Mouse (Mus musculus): ENCODE measurements around the gene Zfp217. TPM values are rescaled to one million over a fixed set of nuclear protein-coding genes. Genes with fewer than 3 reads are reported as not detected.
"Not testable (repeated sequence)": the region's sequence is repeated elsewhere in the genome, so short reads cannot be mapped to it uniquely, and the experiment has no call there.

Zfp217 gene
- total and polyA plus RNA-seq, 2 experiments from 2014 or later, result 0.44 to 3.8 TPM

DNA sequence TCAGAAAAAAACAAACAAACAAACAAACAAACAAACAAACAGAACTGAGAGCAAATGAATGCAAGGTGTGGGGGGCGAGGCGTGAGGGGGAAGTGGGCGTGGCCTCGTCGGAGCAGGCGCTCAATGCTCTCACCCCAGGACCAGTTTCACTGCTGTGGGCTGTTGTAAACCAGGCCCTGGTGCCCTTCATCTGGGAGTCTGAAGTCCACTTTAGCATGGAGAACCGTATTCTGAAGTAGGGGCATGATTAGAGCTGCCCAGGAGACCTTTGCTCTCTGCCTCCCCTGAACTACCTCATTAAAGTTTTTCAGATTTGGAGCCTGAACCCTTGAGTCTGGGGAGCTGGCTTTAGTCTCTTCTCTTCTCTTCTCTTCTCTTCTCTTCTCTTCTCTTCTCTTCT, 40.8 kb upstream of the Zfp217 start:
- 96% methylated on average over 7 of the region's 7 CpGs for WGBS

DNA sequence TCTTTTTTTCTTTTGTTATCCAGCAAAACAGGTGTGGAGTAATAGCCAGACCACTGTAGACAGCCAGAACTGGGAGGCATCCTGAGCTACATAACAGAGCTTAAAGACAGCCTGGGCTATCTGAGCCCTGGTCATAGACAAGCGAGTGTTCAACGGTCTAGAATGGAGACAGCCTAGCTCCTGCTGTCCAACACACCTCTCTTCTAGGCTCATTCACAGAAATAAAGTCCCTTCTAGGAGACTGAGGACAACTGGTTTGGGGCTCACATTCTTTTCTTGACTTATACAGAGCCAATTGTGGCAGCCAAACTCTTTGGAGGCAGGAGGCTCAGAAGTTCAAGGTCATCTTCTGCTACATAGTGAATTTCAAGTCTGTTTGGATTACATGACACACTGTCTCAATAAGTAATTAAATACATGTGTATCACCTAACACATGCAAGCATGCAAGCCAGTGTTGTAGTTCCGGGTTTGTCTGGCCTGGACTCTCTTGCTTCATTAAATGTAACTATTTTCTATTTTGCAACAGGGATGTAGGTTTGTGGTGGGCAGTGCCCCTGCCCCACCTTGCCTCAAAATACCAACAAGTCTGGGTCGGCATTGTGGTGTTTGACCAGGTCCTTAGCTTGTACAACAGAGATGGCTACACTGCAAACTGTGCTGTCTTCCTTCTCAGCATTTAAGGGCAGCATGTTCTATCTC, 37.4 kb upstream of the Zfp217 start:
- no peak for TF ChIP-seq CTCF (IDR thresholded peaks at IDR 0.05)
- ATAC-seq (ENCODE audit: low FRiP score) (no peak), DNase-seq (ENCODE audit: low spot score) (no peak)
- H3K4me2 ChIP-seq (ENCODE audit: low read depth, low read length, poor library complexity, severe bottlenecking), result peak overlapping the region; percentile 61
- peak overlapping the region; percentile 39 for H3K4me3 ChIP-seq (ENCODE audit: low read depth, low read length)
- H3K9me3 ChIP-seq (ENCODE audit: low read length), result no peaks in the 10 kb centered on the region
- H3K36me3 ChIP-seq (ENCODE audit: insufficient read depth, low read length), result no peaks in the 10 kb centered on the region
- 0 out of 2 replicates have a peak overlapping the region, but pooled peaks have one; percentile 9 for H3K27ac ChIP-seq (ENCODE audit: low read depth, low read length)
- H3K4me1 ChIP-seq (ENCODE audit: insufficient read depth, low read length), result no peaks in the 10 kb centered on the region
- H3K9ac ChIP-seq (replicated peaks; ENCODE audit: low read length, poor library complexity, severe bottlenecking), result no peak overlapping the region
- 79% methylated on average over 4 of the region's 4 CpGs for WGBS
- no peaks in the 10 kb centered on the region for H3K27me3 ChIP-seq (ENCODE audit: insufficient read depth, low read length)

More for the DNA sequence above, 40.8 kb upstream of the Zfp217 start:
- H3K36me3 ChIP-seq (ENCODE audit: insufficient read depth, low read length), result no peaks in the 10 kb centered on the region
- no peak overlapping the region for H3K27ac ChIP-seq (ENCODE audit: low read depth, low read length)
- no peak overlapping the region for H3K4me2 ChIP-seq (ENCODE audit: low read depth, low read length, poor library complexity, severe bottlenecking)
- H3K27me3 ChIP-seq (ENCODE audit: insufficient read depth, low read length), result no peaks in the 10 kb centered on the region
- no peak for TF ChIP-seq CTCF (IDR thresholded peaks at IDR 0.05)
- no peak overlapping the region for H3K9ac ChIP-seq (replicated peaks; ENCODE audit: low read length, poor library complexity, severe bottlenecking)
- no peaks in the 10 kb centered on the region; the same call in 1 of the 2 replicates for H3K4me1 ChIP-seq (ENCODE audit: insufficient read depth, low read length)
- no peak overlapping the region for H3K4me3 ChIP-seq (ENCODE audit: low read depth, low read length)
- DNase-seq (ENCODE audit: low spot score), result no peak
- H3K9me3 ChIP-seq (ENCODE audit: low read length), result no peaks in the 10 kb centered on the region
- ATAC-seq (ENCODE audit: low FRiP score), result no peak

DNA sequence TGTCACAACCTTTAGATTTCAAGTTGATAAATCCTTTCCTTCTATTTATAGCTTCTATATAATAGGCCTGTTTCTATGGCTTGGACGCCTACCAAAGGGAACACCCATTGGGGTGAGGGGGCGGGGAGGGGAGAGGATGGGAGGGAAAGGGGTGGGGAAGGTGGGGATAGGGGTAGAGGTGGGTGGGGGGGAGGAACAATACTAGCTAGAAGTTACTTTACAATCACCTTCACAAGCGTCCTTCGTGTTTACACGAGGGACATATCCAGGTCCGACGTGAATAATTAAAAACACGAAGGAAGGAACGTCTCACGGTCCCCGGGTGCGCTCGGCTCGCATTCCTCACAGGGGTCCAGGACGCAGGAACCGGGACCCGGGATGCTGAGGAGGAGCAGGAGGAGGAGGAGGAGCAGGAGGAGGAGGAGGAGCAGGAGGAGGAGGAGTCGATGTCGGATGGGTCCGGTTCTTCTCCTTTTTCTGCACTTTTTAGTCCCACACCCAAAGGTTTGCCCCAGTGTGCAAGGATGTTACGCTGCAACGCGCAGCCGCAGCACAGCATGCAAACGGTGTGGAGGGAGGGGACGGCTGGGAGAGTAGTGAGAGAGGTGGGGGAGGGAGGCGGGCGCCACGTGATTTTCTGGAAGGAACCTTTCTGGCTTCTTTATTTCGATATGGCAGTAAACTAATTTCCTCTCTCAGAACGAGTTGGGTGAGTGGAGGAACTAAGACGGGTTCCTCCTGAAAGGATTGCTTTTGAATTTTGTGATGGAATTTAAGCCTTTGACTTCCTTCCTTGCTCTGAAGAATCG, 36.5 kb upstream of the Zfp217 start:
- peak overlapping the region; percentile 39 for H3K4me3 ChIP-seq (ENCODE audit: low read depth, low read length)
- peak; percentile 74 for ATAC-seq (ENCODE audit: low FRiP score)
- H3K4me2 ChIP-seq (ENCODE audit: low read depth, low read length, poor library complexity, severe bottlenecking), result peak overlapping the region; percentile 61
- DNase-seq (ENCODE audit: low spot score), result peak; percentile 77
- under 1% methylated on average over 29 of the region's 33 CpGs for WGBS
- TF ChIP-seq CTCF (IDR thresholded peaks at IDR 0.05), result no peak
- peak overlapping the region; percentile 50 for H3K9ac ChIP-seq (replicated peaks; ENCODE audit: low read length, poor library complexity, severe bottlenecking)
- no peaks in the 10 kb centered on the region for H3K4me1 ChIP-seq (ENCODE audit: insufficient read depth, low read length)
- no peaks in the 10 kb centered on the region for H3K36me3 ChIP-seq (ENCODE audit: insufficient read depth, low read length)
- H3K9me3 ChIP-seq (ENCODE audit: low read length), result no peaks in the 10 kb centered on the region
- 0 out of 2 replicates have a peak overlapping the region, but pooled peaks have one; percentile 9 for H3K27ac ChIP-seq (ENCODE audit: low read depth, low read length)
- no peaks in the 10 kb centered on the region for H3K27me3 ChIP-seq (ENCODE audit: insufficient read depth, low read length)

DNA sequence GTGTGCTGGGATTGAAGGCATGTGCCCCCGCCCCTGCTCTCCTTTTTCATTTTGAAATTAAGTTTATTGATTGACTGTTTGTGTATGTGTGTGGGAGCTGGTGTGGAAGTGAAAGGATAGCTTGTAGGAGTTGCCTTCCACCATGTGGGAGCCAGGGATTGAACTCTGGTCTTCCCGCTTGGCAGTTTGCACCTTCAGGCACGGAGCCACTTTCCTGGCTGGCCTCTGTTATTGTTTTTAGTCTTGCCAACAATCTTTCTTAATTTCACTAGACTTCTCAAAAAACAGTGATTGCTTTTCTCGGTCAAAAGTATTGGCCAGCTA, 35.9 kb upstream of the Zfp217 start:
- no peak overlapping the region; the same call in 1 of the 2 replicates for H3K4me3 ChIP-seq (ENCODE audit: low read depth, low read length)
- H3K27me3 ChIP-seq (ENCODE audit: insufficient read depth, low read length), result no peaks in the 10 kb centered on the region
- no peaks in the 10 kb centered on the region for H3K9me3 ChIP-seq (ENCODE audit: low read length)
- H3K4me2 ChIP-seq (ENCODE audit: low read depth, low read length, poor library complexity, severe bottlenecking), result peak overlapping the region; percentile 61; the same call in 1 of the 2 replicates
- TF ChIP-seq CTCF (IDR thresholded peaks at IDR 0.05), result no peak
- H3K27ac ChIP-seq (ENCODE audit: low read depth, low read length), result no peak overlapping the region
- WGBS, result 71% methylated on average over 4 of the region's 4 CpGs
- no peaks in the 10 kb centered on the region for H3K4me1 ChIP-seq (ENCODE audit: insufficient read depth, low read length)
- H3K36me3 ChIP-seq (ENCODE audit: insufficient read depth, low read length), result no peaks in the 10 kb centered on the region
- H3K9ac ChIP-seq (replicated peaks; ENCODE audit: low read length, poor library complexity, severe bottlenecking), result no peak overlapping the region
- DNase-seq (ENCODE audit: low spot score) (no peak), ATAC-seq (ENCODE audit: low FRiP score) (no peak)

DNA sequence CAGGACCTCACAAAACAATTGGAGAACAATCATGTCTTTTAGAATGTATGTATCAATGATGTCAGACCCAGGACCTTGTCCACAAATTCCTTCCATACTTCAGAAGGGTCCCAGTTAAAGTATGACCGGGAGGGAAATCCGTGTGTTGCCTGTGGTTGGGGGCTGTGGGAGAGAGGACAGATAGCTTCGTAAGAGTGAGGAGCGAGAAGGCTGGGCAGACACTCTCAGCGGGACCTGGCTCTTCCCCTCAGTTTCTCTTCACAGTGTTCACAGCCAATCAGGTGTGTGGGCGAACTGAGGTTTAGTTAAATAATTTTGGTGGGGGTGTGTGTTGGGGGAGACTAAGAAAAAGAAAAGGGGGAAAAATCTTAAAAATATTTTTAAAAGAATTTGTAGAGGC, 34.0 kb upstream of the Zfp217 start:
- DNase-seq (ENCODE audit: low spot score) (no peak), ATAC-seq (ENCODE audit: low FRiP score) (no peak)
- Histone ChIP-seq H3K4me1 (ENCODE audit: insufficient read depth, low read length) (no peaks in the 10 kb centered on the region), H3K4me3 (ENCODE audit: low read depth, low read length) (no peak overlapping the region), H3K36me3 (ENCODE audit: insufficient read depth, low read length) (no peaks in the 10 kb centered on the region), H3K27me3 (ENCODE audit: insufficient read depth, low read length) (no peaks in the 10 kb centered on the region), H3K9ac (replicated peaks; ENCODE audit: low read length, poor library complexity, severe bottlenecking) (no peak overlapping the region), H3K27ac (ENCODE audit: low read depth, low read length) (no peak overlapping the region), H3K9me3 (ENCODE audit: low read length) (no peaks in the 10 kb centered on the region), H3K4me2 (ENCODE audit: low read depth, low read length, poor library complexity, severe bottlenecking) (no peak overlapping the region)
- TF ChIP-seq CTCF (IDR thresholded peaks at IDR 0.05), result no peak
- WGBS, result 90% methylated on average over 6 of the region's 6 CpGs

DNA sequence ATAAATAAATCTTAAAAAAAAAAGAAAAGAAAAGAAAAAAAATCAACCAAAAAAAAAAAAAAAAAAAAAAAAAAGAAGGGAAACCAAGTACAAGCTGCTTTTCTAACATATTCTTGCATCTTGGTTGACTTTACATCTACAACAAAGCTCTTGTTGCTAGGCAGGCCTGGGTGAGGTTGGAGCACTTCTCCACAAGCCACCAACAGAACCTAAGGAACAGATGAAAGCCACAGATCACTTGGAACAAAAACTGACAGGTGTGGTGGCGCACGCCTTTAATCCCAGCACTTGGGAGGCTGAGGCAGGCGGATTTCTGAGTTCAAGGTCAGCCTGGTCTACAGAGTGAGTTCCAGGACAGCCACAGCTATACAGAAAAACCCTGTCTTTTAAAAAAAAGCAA, 32.9 kb upstream of the Zfp217 start:
- not testable (repeated sequence) for H3K9ac ChIP-seq (replicated peaks; ENCODE audit: low read length, poor library complexity, severe bottlenecking); H3K27ac ChIP-seq (ENCODE audit: low read depth, low read length); H3K4me1 ChIP-seq (ENCODE audit: insufficient read depth, low read length); H3K4me2 ChIP-seq (ENCODE audit: low read depth, low read length, poor library complexity, severe bottlenecking); ATAC-seq (ENCODE audit: low FRiP score); DNase-seq (ENCODE audit: low spot score); H3K4me3 ChIP-seq (ENCODE audit: low read depth, low read length); H3K9me3 ChIP-seq (ENCODE audit: low read length); H3K27me3 ChIP-seq (ENCODE audit: insufficient read depth, low read length); H3K36me3 ChIP-seq (ENCODE audit: insufficient read depth, low read length)
- 97% methylated on average over 3 of the region's 3 CpGs for WGBS
